Mouse (Mus musculus): ENCODE data around the gene Shkbp1. TPM values are rescaled to one million over a fixed set of nuclear protein-coding genes. Genes with fewer than 3 reads are reported as not detected.

The Shkbp1 gene
- 26.2 TPM for polyA plus RNA-seq (2015; fragmentation: Illumina TruSeq; extraction: RNeasy Lipid Tissue Mini Kit (QIAGEN cat#74804); ENCODE audit: insufficient read depth, low replicate concordance)

GRCm38 (mm10) chr7:27355745-27356240 is at the start of gene Shkbp1:
TSS of gene Shkbp1 (minus strand) at chr7:27356019.

DNA sequence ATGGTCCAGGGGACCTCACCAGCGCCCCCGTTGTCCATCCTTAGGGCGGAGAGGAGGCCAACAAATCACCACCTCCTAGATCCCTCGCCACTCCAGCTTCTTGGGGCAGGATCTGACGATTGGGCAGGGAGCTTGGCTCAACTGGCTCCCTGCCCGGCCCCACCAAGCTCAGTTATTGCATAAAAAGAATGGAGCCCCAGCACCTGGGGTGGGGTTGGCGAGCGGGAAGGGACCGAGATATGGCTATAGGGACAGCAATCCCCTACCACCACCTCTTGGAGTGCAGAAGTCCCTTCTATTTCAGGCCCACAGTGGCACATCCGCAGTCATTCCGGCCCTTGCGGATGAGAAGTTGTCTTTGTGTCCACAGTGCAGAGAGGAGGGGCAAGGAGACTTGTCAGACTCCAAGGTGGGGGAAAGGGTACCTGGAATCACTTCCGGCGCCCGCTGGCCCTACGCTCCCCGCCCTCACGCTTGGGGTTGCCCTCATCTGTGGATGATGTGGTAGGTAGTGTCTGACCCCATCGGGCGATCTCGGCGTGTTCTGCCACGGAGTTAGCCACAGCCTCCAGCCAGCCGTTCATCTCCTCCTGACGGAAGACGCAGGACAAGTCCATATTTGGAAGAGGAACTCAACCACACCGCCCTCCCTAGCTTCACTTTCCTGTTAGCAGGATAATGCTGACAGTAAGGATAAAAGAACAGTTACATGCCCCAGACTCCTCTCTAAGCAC is 1.2 kb upstream of the Shkbp1 start, which contains the start of gene Gm20479:
Gene Gm20479 (minus strand): TSS at position 559 of the 734 bp plus-strand sequence.

GRCm38 (mm10) chr7:27337175-27337853 is 18.5 kb downstream of the Shkbp1 start, which contains the start of gene Ltbp4:
TSS of gene Ltbp4 (minus strand) at chr7:27337692.

Other genes with a start within 250 kb of the Shkbp1 start
- not detected for gene Cyp2f2, start 236.1 kb downstream of the Shkbp1 start, polyA plus RNA-seq (2015; fragmentation: Illumina TruSeq; extraction: RNeasy Lipid Tissue Mini Kit (QIAGEN cat#74804); ENCODE audit: insufficient read depth, low replicate concordance)
- gene Cyp2t4, start 202.3 kb downstream of the Shkbp1 start, polyA plus RNA-seq (2015; fragmentation: Illumina TruSeq; extraction: RNeasy Lipid Tissue Mini Kit (QIAGEN cat#74804); ENCODE audit: insufficient read depth, low replicate concordance): not detected
- 32.2 TPM for gene Egln2, start 189.2 kb downstream of the Shkbp1 start, polyA plus RNA-seq (2015; fragmentation: Illumina TruSeq; extraction: RNeasy Lipid Tissue Mini Kit (QIAGEN cat#74804); ENCODE audit: insufficient read depth, low replicate concordance)
- 46.8 TPM for gene Rab4b, start 177.1 kb downstream of the Shkbp1 start, polyA plus RNA-seq (2015; fragmentation: Illumina TruSeq; extraction: RNeasy Lipid Tissue Mini Kit (QIAGEN cat#74804); ENCODE audit: insufficient read depth, low replicate concordance)
- not detected for gene Gm21983, start 174.9 kb downstream of the Shkbp1 start, polyA plus RNA-seq (2015; fragmentation: Illumina TruSeq; extraction: RNeasy Lipid Tissue Mini Kit (QIAGEN cat#74804); ENCODE audit: insufficient read depth, low replicate concordance)
- not detected for gene Mia, start 174.9 kb downstream of the Shkbp1 start, polyA plus RNA-seq (2015; fragmentation: Illumina TruSeq; extraction: RNeasy Lipid Tissue Mini Kit (QIAGEN cat#74804); ENCODE audit: insufficient read depth, low replicate concordance)
- gene BC024978, start 160.2 kb downstream of the Shkbp1 start, polyA plus RNA-seq (2015; fragmentation: Illumina TruSeq; extraction: RNeasy Lipid Tissue Mini Kit (QIAGEN cat#74804); ENCODE audit: insufficient read depth, low replicate concordance): 8.4 TPM
- 50.0 TPM for gene Snrpa, start 159.7 kb downstream of the Shkbp1 start, polyA plus RNA-seq (2015; fragmentation: Illumina TruSeq; extraction: RNeasy Lipid Tissue Mini Kit (QIAGEN cat#74804); ENCODE audit: insufficient read depth, low replicate concordance)
- gene Itpkc, start 127.4 kb downstream of the Shkbp1 start, polyA plus RNA-seq (2015; fragmentation: Illumina TruSeq; extraction: RNeasy Lipid Tissue Mini Kit (QIAGEN cat#74804); ENCODE audit: insufficient read depth, low replicate concordance): 4.7 TPM
- gene Coq8b, start 123.0 kb downstream of the Shkbp1 start, polyA plus RNA-seq (2015; fragmentation: Illumina TruSeq; extraction: RNeasy Lipid Tissue Mini Kit (QIAGEN cat#74804); ENCODE audit: insufficient read depth, low replicate concordance): 7.5 TPM
- gene Numbl, start 97.6 kb downstream of the Shkbp1 start, polyA plus RNA-seq (2015; fragmentation: Illumina TruSeq; extraction: RNeasy Lipid Tissue Mini Kit (QIAGEN cat#74804); ENCODE audit: insufficient read depth, low replicate concordance): 0.77 TPM
- 11.5 TPM for gene Ltbp4, start 18.3 kb downstream of the Shkbp1 start, polyA plus RNA-seq (2015; fragmentation: Illumina TruSeq; extraction: RNeasy Lipid Tissue Mini Kit (QIAGEN cat#74804); ENCODE audit: insufficient read depth, low replicate concordance)
- 19.3 TPM for gene Gm20479, start 1.4 kb upstream of the Shkbp1 start, polyA plus RNA-seq (2015; fragmentation: Illumina TruSeq; extraction: RNeasy Lipid Tissue Mini Kit (QIAGEN cat#74804); ENCODE audit: insufficient read depth, low replicate concordance)
- 0.10 TPM for gene Sptbn4, start 91.7 kb upstream of the Shkbp1 start, polyA plus RNA-seq (2015; fragmentation: Illumina TruSeq; extraction: RNeasy Lipid Tissue Mini Kit (QIAGEN cat#74804); ENCODE audit: insufficient read depth, low replicate concordance)
- 39.0 TPM for gene Blvrb, start 92.0 kb upstream of the Shkbp1 start, polyA plus RNA-seq (2015; fragmentation: Illumina TruSeq; extraction: RNeasy Lipid Tissue Mini Kit (QIAGEN cat#74804); ENCODE audit: insufficient read depth, low replicate concordance)
- 13.6 TPM for gene Sertad3, start 117.7 kb upstream of the Shkbp1 start, polyA plus RNA-seq (2015; fragmentation: Illumina TruSeq; extraction: RNeasy Lipid Tissue Mini Kit (QIAGEN cat#74804); ENCODE audit: insufficient read depth, low replicate concordance)
- 7.2 TPM for gene Sertad1, start 130.9 kb upstream of the Shkbp1 start, polyA plus RNA-seq (2015; fragmentation: Illumina TruSeq; extraction: RNeasy Lipid Tissue Mini Kit (QIAGEN cat#74804); ENCODE audit: insufficient read depth, low replicate concordance)
- gene Prx, start 143.3 kb upstream of the Shkbp1 start, polyA plus RNA-seq (2015; fragmentation: Illumina TruSeq; extraction: RNeasy Lipid Tissue Mini Kit (QIAGEN cat#74804); ENCODE audit: insufficient read depth, low replicate concordance): 0.51 TPM
- 0.08 TPM for gene Hipk4, start 167.2 kb upstream of the Shkbp1 start, polyA plus RNA-seq (2015; fragmentation: Illumina TruSeq; extraction: RNeasy Lipid Tissue Mini Kit (QIAGEN cat#74804); ENCODE audit: insufficient read depth, low replicate concordance)
- 26.5 TPM for gene Pld3, start 197.2 kb upstream of the Shkbp1 start, polyA plus RNA-seq (2015; fragmentation: Illumina TruSeq; extraction: RNeasy Lipid Tissue Mini Kit (QIAGEN cat#74804); ENCODE audit: insufficient read depth, low replicate concordance)
- 10.4 TPM for gene 2310022A10Rik, start 197.2 kb upstream of the Shkbp1 start, polyA plus RNA-seq (2015; fragmentation: Illumina TruSeq; extraction: RNeasy Lipid Tissue Mini Kit (QIAGEN cat#74804); ENCODE audit: insufficient read depth, low replicate concordance)
- 57.1 TPM for gene Akt2, start 235.5 kb upstream of the Shkbp1 start, polyA plus RNA-seq (2015; fragmentation: Illumina TruSeq; extraction: RNeasy Lipid Tissue Mini Kit (QIAGEN cat#74804); ENCODE audit: insufficient read depth, low replicate concordance)

All from spleen, adult 10 weeks (tissue).